Mouse (Mus musculus): ENCODE data around the gene Cbx7. TPM values are rescaled to one million over a fixed set of nuclear protein-coding genes. Genes with fewer than 3 reads are reported as not detected.

Cbx7 gene
- polyA plus RNA-seq, 1 experiment from 2014 or later, result 0.63 TPM

DNA sequence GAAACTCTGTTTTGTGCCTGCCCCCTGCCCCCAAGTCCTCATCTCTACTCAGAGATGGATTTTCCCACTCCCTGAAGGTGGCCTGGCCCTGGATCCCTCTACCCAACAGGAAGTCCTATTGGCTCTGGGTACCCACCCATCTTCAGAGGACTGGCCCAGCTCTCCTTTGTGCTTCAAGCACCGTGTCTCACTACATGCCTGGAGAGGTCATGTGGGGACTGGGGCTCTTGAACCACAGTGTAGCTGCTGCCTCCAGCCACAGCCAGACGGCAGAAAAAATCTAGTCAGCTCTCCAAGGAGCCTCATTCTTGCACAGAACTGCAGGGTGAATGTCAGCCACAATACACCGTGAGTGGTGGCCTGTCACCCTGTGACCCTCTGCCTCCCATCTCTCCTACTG is 27.1 kb upstream of the Cbx7 start:
- H3K9ac ChIP-seq, result no peak overlapping the region
- 41% methylated on average over 3 of the region's 3 CpGs for WGBS

DNA sequence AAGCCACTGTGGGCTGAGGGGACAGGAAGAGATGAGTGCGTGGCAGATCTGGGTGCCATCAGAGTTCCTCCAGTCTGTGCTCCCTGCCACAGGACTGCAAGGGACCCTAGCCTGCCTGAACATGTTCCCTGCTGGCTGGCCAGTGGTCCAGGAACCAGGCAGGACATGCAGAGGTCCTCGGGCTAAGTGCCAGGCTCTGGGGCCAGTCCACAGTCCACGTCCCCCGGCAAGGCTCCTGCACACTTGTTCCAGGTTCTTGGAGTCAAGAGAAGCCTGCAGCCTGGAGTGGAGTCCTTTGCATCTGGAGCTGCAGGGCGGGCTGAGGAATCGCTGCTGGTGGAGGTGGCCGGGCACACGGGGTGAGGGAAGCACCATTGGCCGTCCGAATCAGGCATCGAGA is 25.9 kb upstream of the Cbx7 start:
- no peak for ATAC-seq (replicated peaks; ENCODE audit: insufficient number of reproducible peaks, insufficient read depth, low FRiP score, low read depth)
- Histone ChIP-seq H3K4me3 (no peak overlapping the region), H3K9me3 (replicated peaks) (no peaks in the 10 kb centered on the region), H3K4me2 (no peak overlapping the region), H3K27me3 (peaks cover 3% of the 10 kb centered on the region; the same call in 1 of the 2 replicates), H3K36me3 (no peaks in the 10 kb centered on the region), H3K27ac (no peak overlapping the region), H3K9ac (no peak overlapping the region), H3K4me1 (replicated peaks) (peaks cover 17% of the 10 kb centered on the region)
- 91% methylated on average over 11 of the region's 11 CpGs for WGBS

More for the DNA sequence above, 27.1 kb upstream of the Cbx7 start:
- Histone ChIP-seq H3K36me3 (no peaks in the 10 kb centered on the region), H3K9me3 (replicated peaks) (no peaks in the 10 kb centered on the region), H3K4me2 (no peak overlapping the region), H3K27ac (no peak overlapping the region), H3K4me1 (replicated peaks) (peaks cover 18% of the 10 kb centered on the region), H3K27me3 (peaks cover 3% of the 10 kb centered on the region; the same call in 1 of the 2 replicates), H3K4me3 (no peak overlapping the region)
- no peak for ATAC-seq (replicated peaks; ENCODE audit: insufficient number of reproducible peaks, insufficient read depth, low FRiP score, low read depth)

DNA sequence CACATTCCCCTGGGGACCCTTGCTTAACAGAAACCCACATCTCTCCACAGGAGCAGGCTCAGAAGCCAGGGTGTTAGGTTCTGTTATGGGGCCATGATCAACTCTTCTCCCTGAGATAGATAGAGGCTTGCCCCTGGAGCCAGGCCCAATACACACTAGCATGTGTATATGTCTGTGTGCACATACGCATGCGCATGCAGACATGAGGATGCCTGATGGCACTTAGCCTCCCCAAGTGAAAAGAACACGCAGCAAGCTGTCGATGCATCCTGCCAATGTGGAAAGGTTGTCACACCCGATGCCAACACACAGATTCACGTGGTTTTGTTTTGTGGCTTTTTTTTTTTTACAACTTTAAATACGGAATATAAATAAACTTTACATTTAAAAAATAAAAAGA is 24.6 kb upstream of the Cbx7 start:
- no peak for ATAC-seq (replicated peaks; ENCODE audit: insufficient number of reproducible peaks, insufficient read depth, low FRiP score, low read depth)
- Histone ChIP-seq H3K4me2 (no peak overlapping the region), H3K27ac (no peak overlapping the region), H3K36me3 (no peaks in the 10 kb centered on the region), H3K4me1 (replicated peaks) (peaks cover 11% of the 10 kb centered on the region), H3K27me3 (peaks cover 3% of the 10 kb centered on the region; the same call in 1 of the 2 replicates), H3K9me3 (replicated peaks) (no peaks in the 10 kb centered on the region), H3K4me3 (no peak overlapping the region), H3K9ac (no peak overlapping the region)
- 92% methylated on average over 7 of the region's 7 CpGs for WGBS

DNA sequence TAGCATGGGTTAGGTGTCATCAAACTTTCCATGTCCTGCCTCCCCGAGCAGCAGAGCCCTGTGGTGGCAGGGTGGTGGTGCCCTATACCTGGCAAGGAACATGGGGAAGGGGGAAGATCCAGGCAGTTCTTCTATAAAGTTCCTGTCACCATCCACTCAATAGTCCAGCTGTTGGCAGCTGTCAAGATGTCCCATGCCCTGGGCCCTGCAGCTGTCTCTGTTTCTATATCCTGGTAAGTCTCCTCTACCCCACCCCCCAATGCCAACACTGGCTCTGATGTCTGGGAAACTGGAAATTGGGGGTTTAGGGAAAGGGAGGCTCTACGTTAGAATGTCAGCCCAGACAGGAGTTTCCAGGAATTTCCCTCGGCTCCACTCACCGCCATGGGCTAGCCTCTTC is 23.6 kb upstream of the Cbx7 start:
- no peak overlapping the region for H3K9ac ChIP-seq
- WGBS, result 80% methylated on average over 4 of the region's 4 CpGs
- H3K4me2 ChIP-seq, result no peak overlapping the region
- peaks cover 3% of the 10 kb centered on the region; the same call in 1 of the 2 replicates for H3K27me3 ChIP-seq
- H3K9me3 ChIP-seq (replicated peaks), result no peaks in the 10 kb centered on the region
- no peak overlapping the region for H3K27ac ChIP-seq
- no peak overlapping the region for H3K4me3 ChIP-seq
- H3K36me3 ChIP-seq, result no peaks in the 10 kb centered on the region
- ATAC-seq (replicated peaks; ENCODE audit: insufficient number of reproducible peaks, insufficient read depth, low FRiP score, low read depth), result no peak
- 0 out of 2 replicates have a peak, but pooled peaks cover 7% of the 10 kb centered on the region for H3K4me1 ChIP-seq (replicated peaks)

DNA sequence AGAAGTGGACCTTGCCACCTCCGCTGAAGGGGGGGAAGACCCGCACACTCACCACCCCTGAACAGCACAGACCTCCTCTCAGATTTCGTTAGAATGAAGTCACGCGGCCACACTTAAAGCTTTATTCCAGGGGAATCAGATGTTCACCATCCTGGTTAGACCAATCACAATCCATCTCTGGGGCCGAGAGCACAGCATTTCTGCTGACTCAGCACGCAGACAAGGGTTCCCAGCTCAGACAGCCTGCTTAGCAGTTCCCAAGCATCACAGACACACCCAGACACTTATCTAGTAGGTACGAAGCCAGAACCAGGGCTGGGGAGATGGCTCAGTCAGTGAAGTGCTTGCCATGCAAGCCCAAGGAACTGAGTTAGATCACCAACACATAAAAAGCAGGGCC is 15.3 kb upstream of the Cbx7 start:
- Histone ChIP-seq H3K4me3 (no peak overlapping the region), H3K36me3 (no peaks in the 10 kb centered on the region), H3K4me1 (replicated peaks) (no peaks in the 10 kb centered on the region), H3K27me3 (no peaks in the 10 kb centered on the region; the same call in 1 of the 2 replicates), H3K27ac (no peak overlapping the region), H3K9ac (no peak overlapping the region), H3K4me2 (no peak overlapping the region), H3K9me3 (replicated peaks) (no peaks in the 10 kb centered on the region)
- WGBS, result 70% methylated on average over 8 of the region's 8 CpGs
- ATAC-seq (replicated peaks; ENCODE audit: insufficient number of reproducible peaks, insufficient read depth, low FRiP score, low read depth), result no peak

DNA sequence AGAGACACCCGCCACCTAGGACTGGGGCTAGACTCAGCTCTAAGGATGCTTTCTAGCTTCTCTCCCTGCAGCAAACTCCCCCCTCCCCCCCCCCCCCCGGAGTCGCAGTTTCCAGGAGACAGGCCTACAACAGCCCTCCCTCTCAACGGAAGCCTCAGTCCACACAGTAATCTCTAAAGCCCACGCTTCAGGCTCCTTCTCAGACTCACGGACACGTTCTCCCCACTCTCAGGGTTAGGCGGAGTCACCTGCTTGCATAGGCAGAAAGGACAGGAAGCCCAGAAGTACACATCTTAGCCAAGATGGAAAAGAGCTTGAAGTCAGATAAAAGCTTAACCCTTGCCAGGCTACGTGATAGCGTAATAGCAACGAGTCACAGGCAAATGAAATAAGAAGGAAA is 14.6 kb upstream of the Cbx7 start:
- no peak overlapping the region for H3K4me2 ChIP-seq
- no peaks in the 10 kb centered on the region for H3K27me3 ChIP-seq
- H3K9me3 ChIP-seq (replicated peaks), result no peaks in the 10 kb centered on the region
- H3K4me1 ChIP-seq (replicated peaks), result 0 out of 2 replicates have a peak, but pooled peaks cover 5% of the 10 kb centered on the region
- H3K27ac ChIP-seq, result no peak overlapping the region
- 44% methylated on average over 11 of the region's 11 CpGs for WGBS
- ATAC-seq (replicated peaks; ENCODE audit: insufficient number of reproducible peaks, insufficient read depth, low FRiP score, low read depth), result no peak
- no peaks in the 10 kb centered on the region for H3K36me3 ChIP-seq
- no peak overlapping the region for H3K4me3 ChIP-seq
- no peak overlapping the region for H3K9ac ChIP-seq

DNA sequence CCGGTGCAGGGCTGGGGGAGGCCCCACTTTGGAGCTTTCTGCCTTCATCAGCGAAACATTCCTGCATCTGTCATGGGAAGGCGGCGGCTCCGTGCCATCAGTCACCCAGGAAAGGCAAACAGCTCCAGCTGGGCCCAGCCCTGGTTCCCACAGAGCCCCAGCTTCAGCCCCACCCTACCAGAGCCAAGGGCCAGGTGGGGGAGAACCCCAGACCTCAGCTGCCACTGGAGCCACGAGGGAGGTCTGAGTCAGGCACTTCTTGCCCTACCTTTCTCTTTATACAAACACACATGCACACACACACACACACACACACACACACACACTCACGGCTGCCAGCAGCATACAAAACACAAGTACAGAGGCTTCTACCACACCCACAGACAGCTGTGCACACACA is 13.2 kb upstream of the Cbx7 start:
- WGBS, result 59% methylated on average over 7 of the region's 7 CpGs
- Histone ChIP-seq H3K9me3 (replicated peaks) (no peaks in the 10 kb centered on the region), H3K36me3 (no peaks in the 10 kb centered on the region), H3K4me3 (no peak overlapping the region), H3K4me1 (replicated peaks) (0 out of 2 replicates have a peak, but pooled peaks cover 5% of the 10 kb centered on the region), H3K4me2 (no peak overlapping the region), H3K27me3 (no peaks in the 10 kb centered on the region), H3K9ac (no peak overlapping the region), H3K27ac (no peak overlapping the region)
- no peak for ATAC-seq (replicated peaks; ENCODE audit: insufficient number of reproducible peaks, insufficient read depth, low FRiP score, low read depth)

DNA sequence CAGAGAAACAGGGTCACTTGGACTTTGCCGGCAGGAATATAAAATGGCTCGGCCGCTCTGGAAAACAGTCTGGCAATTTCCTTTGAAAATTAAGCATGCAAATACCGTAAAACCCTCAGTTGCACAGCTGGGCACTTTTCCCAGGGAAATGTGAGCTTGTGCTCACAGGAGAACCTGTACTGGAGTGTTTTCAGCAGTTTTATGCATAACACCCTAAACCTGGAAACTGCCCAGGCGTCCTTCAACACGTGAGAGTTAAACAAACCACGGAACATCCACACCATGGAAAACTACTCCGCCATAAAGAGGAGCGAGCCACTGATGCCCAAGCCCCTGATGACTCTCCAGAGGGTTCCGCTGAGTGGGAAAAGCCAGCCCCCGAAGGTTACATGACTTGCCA is 9.8 kb upstream of the Cbx7 start:
- no peak for ATAC-seq (replicated peaks; ENCODE audit: insufficient number of reproducible peaks, insufficient read depth, low FRiP score, low read depth)
- H3K4me3 ChIP-seq, result no peak overlapping the region
- H3K9me3 ChIP-seq (replicated peaks), result no peaks in the 10 kb centered on the region
- no peaks in the 10 kb centered on the region for H3K36me3 ChIP-seq
- 59% methylated on average over 11 of the region's 11 CpGs for WGBS
- H3K27me3 ChIP-seq, result no peaks in the 10 kb centered on the region
- no peak overlapping the region for H3K27ac ChIP-seq
- H3K9ac ChIP-seq, result no peak overlapping the region
- no peak overlapping the region for H3K4me2 ChIP-seq
- H3K4me1 ChIP-seq (replicated peaks), result 0 out of 2 replicates have a peak, but pooled peaks cover 5% of the 10 kb centered on the region

DNA sequence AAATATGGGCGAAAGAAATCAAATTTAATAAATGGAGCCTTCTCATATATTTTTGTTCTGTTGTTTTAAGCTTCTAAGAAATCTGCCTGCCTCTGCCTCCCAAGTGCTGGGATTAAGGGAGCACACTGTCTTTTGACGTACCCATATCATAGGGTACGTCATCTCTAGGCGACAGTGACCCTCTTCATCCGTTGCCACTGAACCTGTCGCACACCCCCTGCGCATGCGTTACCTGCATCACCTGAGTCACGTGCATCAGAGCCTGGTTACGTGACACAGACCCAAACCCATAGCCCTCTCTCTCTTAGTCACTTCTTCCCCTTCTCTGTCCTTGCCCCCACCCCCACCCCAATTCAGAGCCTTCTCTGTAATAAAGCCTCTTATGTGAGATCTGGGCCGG is 1.3 kb upstream of the Cbx7 start:
- Histone ChIP-seq H3K4me2 (no peak overlapping the region), H3K9ac (no peak overlapping the region), H3K27me3 (no peaks in the 10 kb centered on the region), H3K4me3 (no peak overlapping the region), H3K27ac (no peak overlapping the region), H3K4me1 (replicated peaks) (no peaks in the 10 kb centered on the region), H3K9me3 (replicated peaks) (no peaks in the 10 kb centered on the region), H3K36me3 (no peaks in the 10 kb centered on the region)
- no peak for ATAC-seq (replicated peaks; ENCODE audit: insufficient number of reproducible peaks, insufficient read depth, low FRiP score, low read depth)
- WGBS, result 90% methylated on average over 11 of the region's 11 CpGs

DNA sequence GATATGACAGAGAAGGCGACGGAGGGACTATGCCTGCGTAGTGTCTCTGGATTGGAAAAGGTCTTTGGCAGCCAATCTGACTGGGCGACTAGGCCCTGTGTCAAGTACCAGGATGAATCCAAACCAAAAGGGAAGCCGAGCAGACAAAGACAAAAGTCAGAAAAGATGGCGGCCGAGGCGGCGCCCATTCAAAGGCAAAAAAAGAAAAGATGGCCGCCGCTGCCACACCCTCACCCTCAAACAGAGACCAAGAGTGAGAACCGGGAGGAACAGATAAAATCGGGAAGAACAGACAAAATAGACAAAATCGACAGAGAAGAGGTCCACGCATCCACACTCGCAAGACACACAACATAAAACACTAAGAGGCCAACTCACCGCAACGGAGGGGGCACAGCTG is 428 bp downstream of the Cbx7 start:
- H3K4me3 ChIP-seq, result no peak overlapping the region
- ATAC-seq (replicated peaks; ENCODE audit: insufficient number of reproducible peaks, insufficient read depth, low FRiP score, low read depth), result no peak
- no peaks in the 10 kb centered on the region for H3K27me3 ChIP-seq
- H3K4me1 ChIP-seq (replicated peaks), result no peaks in the 10 kb centered on the region
- 93% methylated on average over 18 of the region's 18 CpGs for WGBS
- no peak overlapping the region for H3K4me2 ChIP-seq
- H3K9ac ChIP-seq, result no peak overlapping the region
- no peaks in the 10 kb centered on the region for H3K36me3 ChIP-seq
- no peak overlapping the region for H3K27ac ChIP-seq
- H3K9me3 ChIP-seq (replicated peaks), result no peaks in the 10 kb centered on the region

DNA sequence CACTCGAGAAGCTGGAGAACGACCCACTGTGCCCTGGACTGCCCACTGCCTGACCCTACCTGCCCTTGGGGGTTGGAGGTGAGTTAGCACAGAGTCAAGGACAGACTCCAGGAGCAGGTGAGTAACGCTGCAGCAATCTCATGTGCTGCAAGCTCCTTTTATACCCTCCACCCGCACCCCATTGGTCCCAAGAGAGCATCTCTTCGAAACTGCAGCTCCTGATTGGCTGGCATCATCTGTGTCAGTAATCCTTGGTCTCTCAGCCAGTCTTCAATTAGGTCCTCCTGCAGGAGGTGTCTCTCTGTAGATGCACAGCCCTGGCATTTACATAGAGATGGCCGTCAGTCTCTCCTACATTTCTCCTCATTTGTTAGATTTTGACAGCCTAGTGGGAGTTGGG is 3.6 kb downstream of the Cbx7 start:
- Histone ChIP-seq H3K9me3 (replicated peaks) (no peaks in the 10 kb centered on the region), H3K27ac (no peak overlapping the region), H3K36me3 (no peaks in the 10 kb centered on the region), H3K4me2 (no peak overlapping the region), H3K9ac (no peak overlapping the region), H3K27me3 (no peaks in the 10 kb centered on the region), H3K4me3 (no peak overlapping the region), H3K4me1 (replicated peaks) (no peaks in the 10 kb centered on the region)
- no peak for ATAC-seq (replicated peaks; ENCODE audit: insufficient number of reproducible peaks, insufficient read depth, low FRiP score, low read depth)
- WGBS, result 76% methylated on average over 6 of the region's 6 CpGs

DNA sequence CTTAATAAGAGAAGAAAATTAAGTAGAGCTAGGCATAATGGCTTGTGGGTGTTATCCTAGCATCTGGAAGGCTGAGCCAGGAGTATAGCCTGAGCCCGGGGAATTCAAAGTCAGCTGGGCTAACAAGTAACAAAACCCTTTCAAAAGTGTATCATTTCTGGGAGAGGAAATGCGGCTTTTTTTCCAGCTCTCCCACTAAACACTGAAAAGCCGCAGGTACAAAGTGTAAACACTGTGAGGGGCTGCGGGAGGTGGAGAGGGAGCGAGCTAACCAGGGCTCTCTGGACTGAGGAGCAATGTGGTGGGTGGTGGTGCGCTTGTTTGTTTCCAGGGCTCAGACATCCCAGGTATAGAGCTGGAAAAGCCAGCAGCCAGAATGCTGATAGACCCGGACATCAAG is 6.5 kb downstream of the Cbx7 start:
- 80% methylated on average over 7 of the region's 7 CpGs for whole genome bisulfite sequencing
- Histone ChIP-seq H3K4me2 (no peak overlapping the region), H3K4me3 (no peak overlapping the region), H3K36me3 (no peaks in the 10 kb centered on the region), H3K9ac (no peak overlapping the region), H3K27ac (no peak overlapping the region), H3K9me3 (replicated peaks) (no peaks in the 10 kb centered on the region), H3K4me1 (replicated peaks) (no peaks in the 10 kb centered on the region), H3K27me3 (no peaks in the 10 kb centered on the region)
- no peak for ATAC-seq (replicated peaks; ENCODE audit: insufficient number of reproducible peaks, insufficient read depth, low FRiP score, low read depth)
